Mouse (Mus musculus): ENCODE data around the gene Gaa.

DNA sequence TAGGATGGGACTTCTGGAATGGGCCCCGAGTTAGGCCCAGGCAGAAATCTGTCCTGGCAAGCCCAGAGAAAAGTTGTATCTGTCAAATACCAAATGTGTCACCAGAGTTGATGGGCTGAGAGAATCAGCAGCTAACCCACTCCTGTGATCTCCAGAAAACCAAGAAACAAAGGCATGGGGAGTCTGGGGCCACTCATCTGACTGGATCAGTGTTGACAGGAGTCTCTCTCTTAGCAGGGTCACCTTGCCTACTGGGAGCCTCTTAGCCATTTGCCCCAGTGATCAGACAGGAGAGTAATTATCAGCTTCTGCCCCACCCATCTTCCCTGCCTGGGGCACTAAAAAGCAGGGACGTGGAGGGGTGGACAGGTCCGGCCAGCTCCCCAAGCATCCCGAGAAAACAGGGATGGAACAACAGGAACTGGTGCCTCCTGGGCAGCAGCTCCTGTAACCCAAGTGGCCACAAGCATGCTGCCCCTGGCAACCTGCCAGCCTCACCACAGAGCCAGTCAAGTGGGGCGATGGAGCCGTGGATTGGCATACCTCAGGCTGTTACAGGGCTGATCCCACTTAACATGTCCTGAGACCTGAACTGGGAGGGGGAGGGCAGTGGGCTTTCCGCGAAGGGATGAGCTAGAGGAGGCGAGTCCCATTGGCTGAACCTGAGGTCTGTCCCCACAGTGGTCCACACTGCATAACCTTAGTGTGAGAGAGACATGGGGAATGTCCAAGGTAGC, 18.3 kb downstream of the Gaa start:
- TF ChIP-seq POLR2AphosphoS2 (IDR thresholded peaks at IDR 0.05; ENCODE audit: insufficient read length, low read depth) (no peak), POLR2A (IDR thresholded peaks at IDR 0.05; ENCODE audit: insufficient read length, low read depth) (peak; percentile 22), USF1 (IDR thresholded peaks at IDR 0.05; ENCODE audit: low read depth) (no peak), CEBPB (IDR thresholded peaks at IDR 0.05; ENCODE audit: insufficient read depth, poor library complexity, severe bottlenecking) (no peak), MAX (IDR thresholded peaks at IDR 0.05; ENCODE audit: low read depth) (no peak)
